Comparison of ENCODE assay signal across 29 mouse cellular contexts in the genomic region with DNA sequence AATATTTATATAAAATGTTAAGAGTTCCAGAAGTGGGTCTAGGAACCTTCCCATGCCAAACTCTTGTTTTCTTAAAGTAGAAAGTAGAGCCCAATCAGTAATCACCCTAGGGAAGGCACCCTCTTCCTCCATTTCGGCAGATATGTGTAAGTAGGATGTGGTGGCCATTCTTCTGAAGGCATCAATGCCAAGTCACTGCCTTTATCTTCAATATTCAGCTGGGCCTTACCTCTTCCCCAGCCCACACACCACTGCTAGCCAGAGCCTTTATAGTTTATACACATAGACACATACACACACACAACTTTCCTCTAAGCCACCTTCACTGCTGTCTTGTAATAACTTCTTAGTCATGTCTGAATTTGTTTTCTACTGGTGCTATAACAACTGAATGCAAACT. TPM values are rescaled to one million over a fixed set of nuclear protein-coding genes. Genes with fewer than 3 reads are reported as not detected.
DNase-seq lines count a peak whose midpoint lies in the region; ATAC-seq and TF ChIP-seq lines count a peak whose summit lies in the region.
"Had no signal": no experiment of that assay in that cellular context is flagged by ENCODE, and none has a peak within 500 bp of the region (broad histone marks: within the 10 kb centered on the region; RNA-seq: fewer than 3 reads in every experiment).

No protein-coding gene starts in this region.

- no peaks in the 10 kb centered on the region for H3K9me3 ChIP-seq in liver, embryonic 13.5 days (replicated peaks)
- H3K9me3 ChIP-seq in liver, embryonic 11.5 days (ENCODE audit: control insufficient read depth, low read length): no peaks in the 10 kb centered on the region
- H3K9me3 ChIP-seq in MEL (replicated peaks; ENCODE audit: insufficient read depth, low read length): no peaks in the 10 kb centered on the region
- H3K9me3 ChIP-seq: forebrain, embryonic 10.5 days; forebrain, embryonic 13.5 days; heart, embryonic 12.5 days; heart, embryonic 15.5 days; hindbrain, embryonic 13.5 days had no signal

- no peak for TF ChIP-seq RAD21 in MEL (IDR thresholded peaks at IDR 0.05; ENCODE audit: low read depth, low read length)

- no peak for DNase-seq in liver, embryonic 13.5 days
- no peak for DNase-seq in liver, embryonic 11.5 days (ENCODE audit: low spot score)
- peak; percentile 46 for DNase-seq in MEL (ENCODE audit: low read depth, low spot score)
- no peak for DNase-seq in right cerebral cortex, adult 18-20 months
- DNase-seq in layer of hippocampus, adult 9-10 months (ENCODE audit: low spot score): no peak
- DNase-seq: adrenal gland, adult 2 months; cerebellum, adult 11-12 months; cerebellum, adult 8-10 months; cerebellum, postnatal 10 days; cerebellum, postnatal 36 days; gastrocnemius, postnatal 10 days; gastrocnemius, postnatal 36 days; heart, postnatal 10 days; heart, postnatal 36 days had no signal

- TF ChIP-seq CTCF in MEL (IDR thresholded peaks at IDR 0.05 in 2 of 3, conservative IDR thresholded peaks at IDR 0.05 in 1 of 3; ENCODE audit: control insufficient read depth in 1 of 3, insufficient read depth in 1 of 3, low read depth in 2 of 3, low read length in 3 of 3, poor library complexity in 1 of 3, severe bottlenecking in 1 of 3): no peak

- no peaks in the 10 kb centered on the region for H3K36me3 ChIP-seq in liver, embryonic 13.5 days
- peaks cover under 1% of the 10 kb centered on the region for H3K36me3 ChIP-seq in liver, embryonic 11.5 days (ENCODE audit: control insufficient read depth, insufficient read depth, low read length)
- peaks cover 0 to 4% of the 10 kb centered on the region in 2 experiments; a peak in 2 of 4 replicates for H3K36me3 ChIP-seq in MEL (ENCODE audit: control insufficient read depth in 1 of 2, insufficient read depth in 2 of 2, low read length in 2 of 2)
- H3K36me3 ChIP-seq: heart, embryonic 15.5 days had no signal

- ATAC-seq in liver, embryonic 13.5 days (ENCODE audit: low read depth): peak; percentile 53; the same call in 1 of the 2 replicates
- ATAC-seq in liver, embryonic 11.5 days (replicated peaks; ENCODE audit: low FRiP score): no peak
- ATAC-seq in common myeloid progenitor, adult 5-6 weeks (replicated peaks; ENCODE audit: low read depth, poor library complexity, severe bottlenecking): peak; percentile 80
- ATAC-seq: forebrain, embryonic 13.5 days; forebrain, embryonic 16.5 days; hindbrain, embryonic 16.5 days had no signal

- H3K4me2 ChIP-seq in liver, embryonic 13.5 days: no peak overlapping the region
- H3K4me2 ChIP-seq in liver, embryonic 11.5 days: no peak overlapping the region
- H3K4me2 ChIP-seq: forebrain, embryonic 13.5 days; heart, embryonic 12.5 days; heart, embryonic 15.5 days; hindbrain, embryonic 13.5 days had no signal

- TF ChIP-seq EP300 in MEL (IDR thresholded peaks at IDR 0.05; ENCODE audit: low read depth in 1 of 2, low read length in 2 of 2): no peak; a peak in 1 of 4 replicates

- H3K79me2 ChIP-seq in MEL (ENCODE audit: control insufficient read depth, insufficient read depth, low read length, poor library complexity): no peaks in the 10 kb centered on the region

- 18% methylated on average over 1 of the region's 1 CpGs for WGBS in liver, embryonic 13.5 days (ENCODE audit: insufficient replicate concordance)
- 50% methylated on average over 1 of the region's 1 CpGs for WGBS in liver, embryonic 11.5 days

- H3K9ac ChIP-seq in liver, embryonic 13.5 days: no peak overlapping the region
- no peak overlapping the region for H3K9ac ChIP-seq in liver, embryonic 11.5 days (ENCODE audit: low read depth, low read length)
- H3K9ac ChIP-seq in MEL (ENCODE audit: control insufficient read depth, low read depth, low read length, poor library complexity, severe bottlenecking): no peak overlapping the region
- H3K9ac ChIP-seq: forebrain, embryonic 13.5 days; heart, embryonic 12.5 days; heart, embryonic 15.5 days; hindbrain, embryonic 13.5 days had no signal

- no peak overlapping the region for H3K27ac ChIP-seq in liver, embryonic 13.5 days
- no peak overlapping the region for H3K27ac ChIP-seq in liver, embryonic 11.5 days (ENCODE audit: low read depth, low read length)
- no peak overlapping the region for H3K27ac ChIP-seq in MEL (ENCODE audit: control insufficient read depth, low read depth, low read length)
- H3K27ac ChIP-seq: forebrain, embryonic 10.5 days; forebrain, embryonic 13.5 days; heart, embryonic 15.5 days; hindbrain, embryonic 10.5 days; hindbrain, embryonic 13.5 days had no signal

- H3K4me1 ChIP-seq in liver, embryonic 13.5 days (replicated peaks): peaks cover 3% of the 10 kb centered on the region
- no peaks in the 10 kb centered on the region for H3K4me1 ChIP-seq in liver, embryonic 11.5 days (replicated peaks; ENCODE audit: control insufficient read depth, insufficient read depth, low read length)
- H3K4me1 ChIP-seq in MEL (ENCODE audit: control insufficient read depth in 1 of 2, insufficient read depth in 2 of 2, low read length in 2 of 2): no peaks in the 10 kb centered on the region
- H3K4me1 ChIP-seq: forebrain, embryonic 13.5 days; heart, embryonic 15.5 days; hindbrain, embryonic 13.5 days had no signal

- no peak for TF ChIP-seq POLR2A in MEL (IDR thresholded peaks at IDR 0.05; ENCODE audit: control insufficient read depth in 1 of 2, insufficient read depth in 1 of 2, low read depth in 1 of 2, low read length in 2 of 2, poor library complexity in 1 of 2)

- H3K27me3 ChIP-seq in liver, embryonic 13.5 days: no peaks in the 10 kb centered on the region
- H3K27me3 ChIP-seq in liver, embryonic 11.5 days (replicated peaks; ENCODE audit: control insufficient read depth, insufficient read depth, low read length): no peaks in the 10 kb centered on the region
- no peaks in the 10 kb centered on the region for H3K27me3 ChIP-seq in MEL (ENCODE audit: control insufficient read depth in 1 of 2, insufficient read depth in 2 of 2, low read length in 2 of 2)
- H3K27me3 ChIP-seq: forebrain, embryonic 13.5 days; heart, embryonic 12.5 days; heart, embryonic 15.5 days; hindbrain, embryonic 13.5 days had no signal

- H3K4me3 ChIP-seq in liver, embryonic 13.5 days (replicated peaks): no peak overlapping the region
- H3K4me3 ChIP-seq in liver, embryonic 11.5 days (ENCODE audit: low read depth, low read length): no peak overlapping the region
- H3K4me3 ChIP-seq in MEL (ENCODE audit: control insufficient read depth in 1 of 2, insufficient read depth in 1 of 2, low read depth in 2 of 2, low read length in 2 of 2): no peak overlapping the region
- H3K4me3 ChIP-seq: forebrain, embryonic 10.5 days; forebrain, embryonic 13.5 days; heart, embryonic 12.5 days; heart, embryonic 15.5 days; hindbrain, embryonic 10.5 days; hindbrain, embryonic 13.5 days had no signal

TF ChIP-seq in MEL, 35 proteins besides CTCF, POLR2A, EP300 and RAD21 (continues in another document):
- no peak for TF ChIP-seq MAFK (IDR thresholded peaks at IDR 0.05; ENCODE audit: borderline replicate concordance, low read depth, low read length)
- no peak for TF ChIP-seq ZKSCAN1 (IDR thresholded peaks at IDR 0.05; ENCODE audit: low read depth, low read length)
- TF ChIP-seq UBTF (IDR thresholded peaks at IDR 0.05; ENCODE audit: borderline replicate concordance, insufficient read depth, low read depth, low read length): no peak
- TF ChIP-seq SMC3 (IDR thresholded peaks at IDR 0.05; ENCODE audit: low read depth, low read length): no peak
- no peak for TF ChIP-seq NELFE (IDR thresholded peaks at IDR 0.05; ENCODE audit: low read depth, low read length)
- TF ChIP-seq ZMIZ1 (IDR thresholded peaks at IDR 0.05; ENCODE audit: low read depth, low read length): no peak
- TF ChIP-seq E2F4 (IDR thresholded peaks at IDR 0.05; ENCODE audit: borderline replicate concordance, low read depth, low read length): no peak

RNA-seq across cellular contexts. Expression of a gene that starts 8.7 kb away (rescaled TPM):
- 0.13 and 0.27 TPM in 2 replicates for polyA plus RNA-seq in liver, embryonic 13.5 days (2015; fragmentation: Nextera tagmentation; extraction: Ambion mirVana)
- 0.47 and 0.62 TPM in 2 replicates for polyA plus RNA-seq in liver, embryonic 11.5 days (2014; fragmentation: Nextera tagmentation; extraction: Ambion mirVana)
- 0.39 and 0.46 TPM in 2 replicates for total RNA-seq in MEL (2012; rRNA removed)
- 10 to 100 TPM in 1 of 2 experiments, under 1 TPM in 1; 0.58 to 24.5 TPM for polyA plus RNA-seq in MEL (2012; ENCODE audit: insufficient read depth in 1 of 2, insufficient read length in 2 of 2, low read depth in 1 of 2, low replicate concordance in 2 of 2, missing spikeins in 1 of 2)
- 0.73 and 0.87 TPM in 2 replicates for total RNA-seq in common myeloid progenitor, adult 5-6 weeks (2017)

RNA-seq across cellular contexts. Expression of a gene that starts 16.4 kb away (rescaled TPM):
- 22.9 and 25.3 TPM in 2 replicates for polyA plus RNA-seq in liver, embryonic 13.5 days (2015; fragmentation: Nextera tagmentation; extraction: Ambion mirVana)
- 44.3 and 51.2 TPM in 2 replicates for polyA plus RNA-seq in liver, embryonic 11.5 days (2014; fragmentation: Nextera tagmentation; extraction: Ambion mirVana)
- 26.9 and 28.0 TPM in 2 replicates for total RNA-seq in MEL (2012; rRNA removed)
- polyA plus RNA-seq in MEL (2012; ENCODE audit: insufficient read depth in 1 of 2, insufficient read length in 2 of 2, low read depth in 1 of 2, low replicate concordance in 2 of 2, missing spikeins in 1 of 2): 10 to 100 TPM in 1 of 2 experiments, not detected in 1; 67.5 TPM
- total RNA-seq in common myeloid progenitor, adult 5-6 weeks (2017): 30.0 and 39.6 TPM in 2 replicates

RNA-seq across cellular contexts. Expression of a gene that starts 25.1 kb away (rescaled TPM):
- not detected in 2 replicates for polyA plus RNA-seq in liver, embryonic 13.5 days (2015; fragmentation: Nextera tagmentation; extraction: Ambion mirVana)
- polyA plus RNA-seq in liver, embryonic 11.5 days (2014; fragmentation: Nextera tagmentation; extraction: Ambion mirVana): not detected in 2 replicates
- total RNA-seq in MEL (2012; rRNA removed): not detected in 2 replicates
- polyA plus RNA-seq in MEL (2012; ENCODE audit: insufficient read depth in 1 of 2, insufficient read length in 2 of 2, low read depth in 1 of 2, low replicate concordance in 2 of 2, missing spikeins in 1 of 2): not detected
- not detected in 2 replicates for total RNA-seq in common myeloid progenitor, adult 5-6 weeks (2017)
- total RNA-seq: adrenal gland, adult 2 months; adrenal gland, postnatal 14 days; ES-E14; gastrocnemius, adult 18-20 months; gastrocnemius, postnatal 10 days; gastrocnemius, postnatal 36 days; granulocyte monocyte progenitor cell, adult 5-6 weeks; heart, adult 8-10 months; heart, postnatal 10 days; heart, postnatal 36 days had no signal
- polyA plus RNA-seq: adrenal gland, adult 2 months; brain, embryonic 14.5 days; forebrain, embryonic 10.5 days; forebrain, embryonic 13.5 days; forebrain, embryonic 16.5 days; heart, embryonic 12.5 days; heart, embryonic 15.5 days; hindbrain, embryonic 10.5 days; hindbrain, embryonic 13.5 days; hindbrain, embryonic 16.5 days had no signal

RNA-seq across cellular contexts. Expression of a gene that starts 28.6 kb away (rescaled TPM):
- 2.3 and 2.7 TPM in 2 replicates for polyA plus RNA-seq in liver, embryonic 13.5 days (2015; fragmentation: Nextera tagmentation; extraction: Ambion mirVana)
- 4.2 and 5.9 TPM in 2 replicates for polyA plus RNA-seq in liver, embryonic 11.5 days (2014; fragmentation: Nextera tagmentation; extraction: Ambion mirVana)
- 8.4 and 10.1 TPM in 2 replicates for total RNA-seq in MEL (2012; rRNA removed)
- polyA plus RNA-seq in MEL (2012; ENCODE audit: insufficient read depth in 1 of 2, insufficient read length in 2 of 2, low read depth in 1 of 2, low replicate concordance in 2 of 2, missing spikeins in 1 of 2): 1 to 10 TPM in 1 of 2 experiments, not detected in 1; 6.9 TPM
- total RNA-seq in common myeloid progenitor, adult 5-6 weeks (2017): 9.1 and 10.3 TPM in 2 replicates

RNA-seq across cellular contexts. Expression of a gene that starts 28.7 kb away (rescaled TPM):
- polyA plus RNA-seq in liver, embryonic 13.5 days (2015; fragmentation: Nextera tagmentation; extraction: Ambion mirVana): 0.47 and 1.2 TPM in 2 replicates
- polyA plus RNA-seq in liver, embryonic 11.5 days (2014; fragmentation: Nextera tagmentation; extraction: Ambion mirVana): 0.88 and 3.2 TPM in 2 replicates
- 0.52 and 0.62 TPM in 2 replicates for total RNA-seq in MEL (2012; rRNA removed)
- polyA plus RNA-seq in MEL (2012; ENCODE audit: insufficient read depth in 1 of 2, insufficient read length in 2 of 2, low read depth in 1 of 2, low replicate concordance in 2 of 2, missing spikeins in 1 of 2): not detected
- 0.41 TPM in 1 of 2 replicates, not detected in the other for total RNA-seq in common myeloid progenitor, adult 5-6 weeks (2017)
- total RNA-seq: ES-E14; gastrocnemius, adult 18-20 months; gastrocnemius, postnatal 36 days; heart, postnatal 10 days had no signal
- polyA plus RNA-seq: adrenal gland, adult 2 months; heart, embryonic 12.5 days had no signal
